Mouse (Mus musculus) heart, postnatal 0 days (tissue): ENCODE measurements around the gene Gm42791. TPM values are rescaled to one million over a fixed set of nuclear protein-coding genes. Genes with fewer than 3 reads are reported as not detected.

Source experiments
- ATAC-seq: fragments of 200-750 bp; cut with Nextera tagmentation; 2 replicates; pipeline ENCODE4 v1.8.0; 2017; ENCODE audit warnings: low read depth, moderate number of reproducible peaks, moderate library complexity; ENCODE audit not compliant: insufficient read depth
- DNase-seq: peaks from one replicate; pipeline ENCODE4 v3.0.0-alpha.2; 2016; ENCODE audit warnings: low spot score
- H3K27ac ChIP-seq: fragments of 300-500 bp; sonication (generic); 2 replicates; pipeline ENCODE4 v1.5.1; 2014; ENCODE audit warnings: low read depth, mild to moderate bottlenecking
- H3K27me3 ChIP-seq: fragments of 300-500 bp; sonication (generic); 2 replicates; pipeline ENCODE4 v1.6.1; 2014; ENCODE audit warnings: low read length, mixed read lengths; ENCODE audit not compliant: control insufficient read depth, insufficient read depth
- H3K36me3 ChIP-seq: fragments of 300-500 bp; sonication (generic); replicated peaks from 2 replicates; pipeline ENCODE4 v1.6.1; 2014; ENCODE audit warnings: low read length, mixed read lengths; ENCODE audit not compliant: control insufficient read depth, insufficient read depth
- H3K4me1 ChIP-seq: fragments of 300-500 bp; sonication (generic); 2 replicates; pipeline ENCODE4 v1.6.1; 2014; ENCODE audit warnings: antibody characterized with exemption; ENCODE audit not compliant: control insufficient read depth, insufficient read depth
- H3K4me2 ChIP-seq: fragments of 300-500 bp; sonication (generic); 2 replicates; pipeline ENCODE4 v1.6.1; 2014; ENCODE audit warnings: low read depth, mild to moderate bottlenecking, low read length, moderate library complexity
- H3K4me3 ChIP-seq: fragments of 300-500 bp; sonication (generic); 2 replicates; pipeline ENCODE4 v1.5.1; 2014; ENCODE audit warnings: low read depth, low read length
- H3K9ac ChIP-seq: fragments of 300-500 bp; sonication (generic); replicated peaks from 2 replicates; pipeline ENCODE4 v1.6.1; 2014; ENCODE audit warnings: low read depth, low read length, mixed read lengths
- H3K9me3 ChIP-seq: fragments of 300-500 bp; sonication (generic); replicated peaks from 2 replicates; pipeline ENCODE4 v1.6.1; 2016; ENCODE audit warnings: low read length; ENCODE audit not compliant: control insufficient read depth
- CTCF ChIP-seq: IDR thresholded peaks from 2 replicates; pipeline ENCODE4 v1.5.1; 2016; ENCODE audit warnings: antibody characterized with exemption, control low read depth, low read depth
- EP300 ChIP-seq: IDR thresholded peaks from 2 replicates; pipeline ENCODE4 v1.6.1; 2016; ENCODE audit warnings: antibody characterized with exemption, low read depth
- WGBS: fragments of 180-500 bp; shearing (Covaris S2); extraction: QIAGEN DNeasy Blood & Tissue Kit; methylation state at CpG from one replicate; pipeline ENCODE4 v1.1.7; 2014; 5-methylcytosine and 5-hydroxymethylcytosine counted together
- polyA plus RNA-seq: library from polyadenylated mRNA; unstranded; fragments of >200 nt; fragmentation: Nextera tagmentation; extraction: Ambion mirVana; gene quantifications from 2 replicates; pipeline ENCODE4 v1.2.1, GENCODE M21; 2015
- total RNA-seq: library from RNA; depleted of rRNA; stranded (reverse); fragments of >200 nt; gene quantifications from 2 replicates; pipeline ENCODE4 v1.2.3, GENCODE M21; 2014; ENCODE audit warnings: low replicate concordance

The Gm42791 gene
- total and polyA plus RNA-seq, 2 experiments from 2014 or later: 1.00 TPM; not detected in 1

DNA sequence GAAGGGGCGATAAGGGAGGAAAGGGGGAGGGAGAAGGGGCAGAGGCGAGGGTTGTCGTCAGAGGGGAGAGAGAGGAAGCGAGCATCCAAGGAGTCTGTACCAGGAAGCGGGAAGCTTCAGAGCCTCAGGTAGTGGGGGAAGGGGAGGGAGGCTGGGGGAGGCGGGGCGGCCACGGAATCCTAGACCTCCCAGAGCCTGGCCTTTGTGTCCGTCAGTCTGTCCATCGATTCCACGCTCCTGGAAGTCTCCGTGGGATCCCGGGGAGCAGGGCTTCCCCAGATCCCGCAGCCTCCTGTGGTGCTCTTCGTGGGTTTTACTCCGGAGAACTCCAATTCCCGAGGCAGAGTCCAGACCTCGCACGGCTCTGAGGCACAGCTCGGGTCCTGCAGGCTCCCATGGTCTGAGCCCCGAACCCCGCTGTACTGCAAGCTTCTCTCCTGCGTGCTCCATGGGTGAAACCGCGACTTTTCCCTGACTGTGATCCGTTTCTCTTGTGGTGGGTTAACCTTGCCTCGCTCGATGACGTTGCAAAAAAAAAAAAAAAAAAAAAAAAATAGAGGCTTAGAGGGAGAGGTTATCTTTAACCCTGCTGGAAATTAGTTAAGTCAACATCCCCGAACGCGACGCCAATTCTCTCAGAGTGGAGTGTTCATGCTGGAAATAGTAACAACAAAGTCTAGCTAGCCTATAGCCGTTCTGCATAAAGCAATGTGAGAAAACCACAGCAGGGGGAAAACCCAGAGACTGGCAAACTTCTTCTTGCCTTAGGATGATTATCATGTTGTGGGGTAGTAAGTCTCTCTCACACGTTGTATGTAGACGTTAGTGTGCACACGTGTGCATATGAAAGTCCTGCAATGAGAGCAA lies 20.6 kb upstream of the Gm42791 start:
- H3K27me3 ChIP-seq: 0 out of 2 replicates have a peak, but pooled peaks cover 4% of the 10 kb centered on the region
- H3K4me2 ChIP-seq: peak overlapping the region; percentile 91
- no peak for TF ChIP-seq EP300
- TF ChIP-seq CTCF: no peak
- peak overlapping the region; percentile 58 for H3K4me3 ChIP-seq
- peak overlapping the region; percentile 36; the same call in 1 of the 2 replicates for H3K27ac ChIP-seq
- whole genome bisulfite sequencing: 3% methylated on average over 34 of the region's 37 CpGs
- H3K36me3 ChIP-seq: no peaks in the 10 kb centered on the region
- H3K4me1 ChIP-seq: peaks cover 7% of the 10 kb centered on the region
- H3K9me3 ChIP-seq: no peaks in the 10 kb centered on the region
- DNase-seq (peak; percentile 39), ATAC-seq (peak; percentile 51)
- peak overlapping the region; percentile 58 for H3K9ac ChIP-seq

DNA sequence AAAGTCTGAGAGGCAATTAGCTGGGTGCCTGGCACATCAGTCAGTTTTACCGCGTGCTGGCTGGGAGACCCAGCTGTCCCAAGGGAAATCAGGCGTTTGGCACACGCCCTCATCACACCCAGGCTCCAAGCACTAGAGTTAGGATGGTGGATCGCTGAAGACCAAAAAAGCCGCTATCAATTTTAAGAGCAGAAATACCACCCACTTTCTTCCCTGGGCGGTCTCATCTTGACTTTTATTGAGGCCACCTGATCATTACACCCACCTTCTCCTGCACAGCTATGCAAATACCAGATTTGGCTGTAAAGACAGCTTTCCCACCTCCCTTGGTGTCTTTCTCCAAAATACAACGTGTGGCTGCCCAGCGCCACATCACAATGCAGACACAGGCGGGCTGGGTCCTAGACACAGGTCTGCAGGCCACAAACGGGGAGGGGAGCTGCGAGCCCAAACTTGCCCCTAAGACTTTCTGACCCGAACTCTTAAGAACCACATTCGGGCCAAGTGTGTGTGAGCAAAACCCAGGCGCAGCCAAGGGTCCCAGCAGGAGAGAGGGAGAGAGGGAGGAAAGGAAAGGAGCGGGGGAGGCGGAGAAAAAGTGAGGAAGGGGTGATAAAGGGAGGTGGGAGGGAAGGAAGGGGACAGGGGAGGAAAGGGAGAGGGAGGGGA lies 19.8 kb upstream of the Gm42791 start:
- Histone ChIP-seq H3K4me3 (peak overlapping the region; percentile 58), H3K27ac (no peak overlapping the region), H3K4me2 (peak overlapping the region; percentile 91), H3K9me3 (no peaks in the 10 kb centered on the region), H3K9ac (no peak overlapping the region), H3K36me3 (no peaks in the 10 kb centered on the region), H3K27me3 (0 out of 2 replicates have a peak, but pooled peaks cover 3% of the 10 kb centered on the region), H3K4me1 (peaks cover 7% of the 10 kb centered on the region)
- TF ChIP-seq EP300 (no peak), CTCF (no peak)
- ATAC-seq (no peak), DNase-seq (no peak)
- WGBS: 30% methylated on average over 17 of the region's 17 CpGs

DNA sequence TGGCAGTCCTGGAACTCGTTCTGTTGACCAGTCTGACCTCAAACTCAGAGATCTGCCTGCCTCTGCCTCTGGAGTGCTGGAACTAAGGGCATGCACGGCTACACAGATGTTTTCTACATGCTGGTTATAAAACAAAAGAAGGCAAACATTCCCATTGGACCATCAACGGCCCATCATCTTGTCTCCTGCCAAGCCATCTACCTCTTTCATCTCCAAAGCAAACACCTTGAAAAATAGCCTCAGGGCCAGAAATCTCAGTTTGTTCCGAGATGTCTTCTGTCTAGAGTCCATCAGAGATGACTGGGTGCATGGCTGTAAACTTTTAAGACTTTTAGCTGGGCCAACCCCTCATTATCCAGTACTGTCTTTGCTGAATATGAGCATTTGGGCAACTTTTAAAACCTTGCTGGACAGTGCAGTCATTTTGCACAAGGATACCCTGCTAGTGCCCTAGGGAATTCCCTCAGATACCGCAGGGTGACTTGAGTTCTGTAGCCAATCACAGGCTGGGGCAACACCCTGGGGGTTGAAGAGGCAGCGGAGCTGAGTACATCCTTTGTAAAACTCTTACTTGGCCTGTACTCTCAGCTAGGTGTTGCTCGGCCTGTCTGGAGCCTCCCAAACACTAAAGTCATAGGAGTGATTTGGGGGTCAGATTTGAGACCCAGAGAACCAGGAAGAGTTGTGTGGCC lies 19.0 kb upstream of the Gm42791 start:
- ATAC-seq (no peak), DNase-seq (no peak)
- 83% methylated on average over 7 of the region's 7 CpGs for WGBS
- no peaks in the 10 kb centered on the region for H3K27me3 ChIP-seq
- no peak for TF ChIP-seq EP300
- TF ChIP-seq CTCF: no peak
- no peaks in the 10 kb centered on the region for H3K36me3 ChIP-seq
- H3K27ac ChIP-seq: no peak overlapping the region
- no peak overlapping the region for H3K4me3 ChIP-seq
- H3K9ac ChIP-seq: no peak overlapping the region
- H3K9me3 ChIP-seq: no peaks in the 10 kb centered on the region
- H3K4me1 ChIP-seq: peaks cover 7% of the 10 kb centered on the region
- H3K4me2 ChIP-seq: no peak overlapping the region; the same call in 1 of the 2 replicates

GRCm38 (mm10) chr5:149009111-149009510 lies 14.2 kb upstream of the Gm42791 start:
- Histone ChIP-seq H3K9me3 (no peaks in the 10 kb centered on the region), H3K27ac (no peak overlapping the region), H3K4me3 (no peak overlapping the region), H3K27me3 (no peaks in the 10 kb centered on the region), H3K4me1 (peaks cover 4% of the 10 kb centered on the region; the same call in 1 of the 2 replicates), H3K36me3 (no peaks in the 10 kb centered on the region), H3K4me2 (no peak overlapping the region), H3K9ac (no peak overlapping the region)
- ATAC-seq (no peak), DNase-seq (no peak)
- 35% methylated on average over 3 of the region's 3 CpGs for WGBS
- TF ChIP-seq CTCF (no peak), EP300 (no peak)

DNA sequence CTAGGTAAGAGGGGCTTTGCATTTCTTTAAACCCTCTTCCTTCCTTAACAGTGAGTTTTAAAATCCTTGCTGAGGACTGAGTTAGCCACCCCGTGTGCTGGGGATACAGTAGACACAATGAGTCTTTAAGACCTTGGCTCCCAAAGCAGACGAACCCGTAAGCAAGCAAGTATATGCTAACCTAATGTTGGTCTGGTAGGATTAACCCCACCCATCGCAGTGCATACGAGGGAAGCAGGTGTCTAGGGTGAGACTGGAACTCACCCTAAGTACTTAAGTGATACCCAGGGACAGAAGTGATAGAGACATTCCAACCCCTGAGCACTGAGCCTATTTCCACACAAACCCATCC lies 12.3 kb upstream of the Gm42791 start:
- WGBS: 25% methylated on average over 5 of the region's 5 CpGs
- no peak for TF ChIP-seq EP300
- no peak for TF ChIP-seq CTCF
- Histone ChIP-seq H3K27me3 (no peaks in the 10 kb centered on the region), H3K36me3 (no peaks in the 10 kb centered on the region), H3K27ac (peak overlapping the region; percentile 70), H3K4me1 (peaks cover 4% of the 10 kb centered on the region; the same call in 1 of the 2 replicates), H3K9me3 (no peaks in the 10 kb centered on the region), H3K4me3 (peak overlapping the region; percentile 29), H3K4me2 (peak overlapping the region; percentile 64), H3K9ac (peak overlapping the region; percentile 50)
- ATAC-seq: no peak
- peak; percentile 22 for DNase-seq
